Mouse (Mus musculus): ENCODE measurements at regions not wholly inside any gene's neighbourhood (a gene's known extent, or its start where the extent isn't known, plus 50 kb on each side); places are given as distances from the start of the nearest gene placed in this dataset.

GRCm38 (mm10) chr2:173987516-173987915, 88.6 kb upstream of the Stx16 start:
- TF ChIP-seq CTCF (IDR thresholded peaks at IDR 0.05; ENCODE audit: extremely low read depth, insufficient read length, insufficient replicate concordance, low read depth, low read length) = no peak
- TF ChIP-seq POLR2A (IDR thresholded peaks at IDR 0.05; ENCODE audit: low read depth, low read length) = no peak

Data from small intestine, adult 2 months (tissue).